Comparison of ENCODE assay signal across 16 mouse cellular contexts in the genomic region with DNA sequence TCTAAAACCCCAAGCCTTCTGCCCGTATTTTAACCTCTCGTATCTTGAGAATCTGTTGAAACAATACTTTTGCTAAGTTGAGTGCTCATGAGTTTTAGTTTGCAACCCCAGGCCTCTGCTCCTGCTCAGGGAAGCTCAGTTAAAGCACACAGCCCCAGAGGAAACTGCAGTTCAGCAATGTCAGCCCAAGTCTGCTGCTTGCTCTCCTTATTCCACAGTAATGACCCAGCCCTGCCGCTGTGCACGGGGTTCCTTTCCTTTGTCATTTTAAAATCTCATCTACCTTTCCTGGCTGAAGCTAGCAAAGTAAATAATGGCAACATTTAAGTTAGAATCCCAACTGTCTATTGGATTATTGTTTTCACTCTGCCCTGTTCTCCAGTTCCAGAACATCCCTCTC.
DNase-seq lines count a peak whose midpoint lies in the region; ATAC-seq and TF ChIP-seq lines count a peak whose summit lies in the region.
"Had no signal": no experiment of that assay in that cellular context is flagged by ENCODE, and none has a peak within 500 bp of the region (broad histone marks: within the 10 kb centered on the region; RNA-seq: fewer than 3 reads in every experiment).

No protein-coding gene starts in this region.

- no peaks in the 10 kb centered on the region for H3K27me3 ChIP-seq in kidney, embryonic 15.5 days
- no peaks in the 10 kb centered on the region for H3K27me3 ChIP-seq in spleen, adult 2 months (ENCODE audit: control insufficient read depth, insufficient read depth, low read length)
- H3K27me3 ChIP-seq: neural tube, embryonic 13.5 days had no signal

- H3K36me3 ChIP-seq in kidney, embryonic 15.5 days = no peaks in the 10 kb centered on the region
- H3K36me3 ChIP-seq in spleen, adult 2 months (ENCODE audit: control insufficient read depth, insufficient read depth, low read length) = no peaks in the 10 kb centered on the region
- H3K36me3 ChIP-seq: limb, embryonic 13.5 days; neural tube, embryonic 13.5 days had no signal

- H3K4me2 ChIP-seq in kidney, embryonic 15.5 days = peak overlapping the region; percentile 25
- H3K4me2 ChIP-seq: limb, embryonic 13.5 days; neural tube, embryonic 13.5 days had no signal

- no peak for TF ChIP-seq POLR2A in spleen, adult 2 months (IDR thresholded peaks at IDR 0.05; ENCODE audit: low read depth, low read length)

- no peak for TF ChIP-seq CTCF in gastrocnemius, adult 2 months (IDR thresholded peaks at IDR 0.05)
- TF ChIP-seq CTCF in spleen, adult 2 months (IDR thresholded peaks at IDR 0.05; ENCODE audit: extremely low read depth, insufficient read depth, insufficient read length, insufficient replicate concordance) = no peak

- DNase-seq in gastrocnemius, adult 2 months = no peak
- DNase-seq in gastrocnemius, postnatal 14 days = no peak
- DNase-seq in kidney, postnatal 14 days = no peak
- DNase-seq in spleen, adult 2 months (ENCODE audit: low read depth in 1 of 2, low spot score in 2 of 2) = no peak
- DNase-seq in spleen, postnatal 14 days (ENCODE audit: low spot score in 2 of 2) = no peak
- no peak for DNase-seq in frontal cortex, adult 2 months (ENCODE audit: extremely low spot score in 1 of 2, low spot score in 1 of 2)
- DNase-seq in cerebellum, adult 9-10 months = no peak
- DNase-seq: adrenal gland, adult 8-10 months; cerebellum, adult 9-11 months; embryo, embryonic 11 days; thymus, postnatal 36 days had no signal

- peak overlapping the region; percentile 67 for H3K4me3 ChIP-seq in gastrocnemius, adult 2 months
- H3K4me3 ChIP-seq in kidney, embryonic 15.5 days (replicated peaks) = peak overlapping the region; percentile 31
- H3K4me3 ChIP-seq in spleen, adult 2 months (ENCODE audit: extremely low read depth, insufficient read depth, insufficient read length) = peak overlapping the region; percentile 3; the same call in 1 of the 2 replicates
- H3K4me3 ChIP-seq: erythroblast, embryonic 14.5 days; limb, embryonic 13.5 days; neural tube, embryonic 13.5 days had no signal

- H3K9me3 ChIP-seq in kidney, embryonic 15.5 days (replicated peaks) = no peaks in the 10 kb centered on the region
- H3K9me3 ChIP-seq: limb, embryonic 13.5 days; neural tube, embryonic 13.5 days had no signal

- H3K4me1 ChIP-seq in kidney, embryonic 15.5 days = peaks cover 4% of the 10 kb centered on the region
- H3K4me1 ChIP-seq in spleen, adult 2 months (ENCODE audit: control insufficient read depth, insufficient read depth, insufficient read length) = no peaks in the 10 kb centered on the region
- H3K4me1 ChIP-seq: limb, embryonic 13.5 days; neural tube, embryonic 13.5 days had no signal

- peak overlapping the region; percentile 82 for H3K27ac ChIP-seq in gastrocnemius, adult 2 months
- H3K27ac ChIP-seq in kidney, embryonic 15.5 days = 0 out of 2 replicates have a peak overlapping the region, but pooled peaks have one; percentile 7
- no peak overlapping the region for H3K27ac ChIP-seq in spleen, adult 2 months (ENCODE audit: insufficient read depth, low read length)
- H3K27ac ChIP-seq: limb, embryonic 13.5 days; neural tube, embryonic 13.5 days had no signal

- WGBS in kidney, embryonic 15.5 days = 33% methylated on average over 4 of the region's 4 CpGs
- WGBS in spleen, adult 2 months = 86% methylated on average over 4 of the region's 4 CpGs

- no peak overlapping the region for H3K9ac ChIP-seq in kidney, embryonic 15.5 days
- H3K9ac ChIP-seq: limb, embryonic 13.5 days; neural tube, embryonic 13.5 days had no signal

- ATAC-seq in kidney, embryonic 15.5 days (replicated peaks; ENCODE audit: low FRiP score) = no peak
- ATAC-seq: hindbrain, embryonic 16.5 days had no signal

- intact Hi-C loops in gastrocnemius, adult 2 months (cut with DNase I) = loop anchor here (5.0 kb wide), 1 partner anchor 102 kb away; no protein-coding TSS in a partner anchor
- intact Hi-C loops in gastrocnemius, postnatal 14 days (cut with DNase I; ENCODE audit: low total_unique reads) = no loop called here

Comparison
In these comparisons a context has a peak if more than half of its experiments do, and no peak if none do; other contexts are left out.
1. H3K4me3 ChIP-seq: peak in every context shown above with its lines; median percentile 67 in gastrocnemius, adult 2 months; 31 in kidney, embryonic 15.5 days; 3 in spleen, adult 2 months.